Mouse (Mus musculus) liver, adult 2 months (tissue): ENCODE measurements around the gene Il2rb. TPM values are rescaled to one million over a fixed set of nuclear protein-coding genes. Genes with fewer than 3 reads are reported as not detected.

Source experiments
- DNase-seq: peaks from one replicate; pipeline ENCODE4 v3.0.0-alpha.2; 2011; ENCODE audit warnings: low read depth, low spot score; ENCODE audit errors: extremely low read depth
- H3K27ac ChIP-seq: fragments of 200-500 bp; replicated peaks from 2 replicates; pipeline ENCODE4 v1.5.1; 2012; ENCODE audit warnings: low read depth, mild to moderate bottlenecking, control low read depth, inconsistent platforms, low read length; ENCODE audit not compliant: insufficient read depth
- H3K27me3 ChIP-seq: fragments of 200-500 bp; 2 replicates; pipeline ENCODE4 v1.6.1; 2012; ENCODE audit warnings: mild to moderate bottlenecking, moderate library complexity, low read length, inconsistent platforms; ENCODE audit not compliant: control insufficient read depth, insufficient read depth
- H3K36me3 ChIP-seq: fragments of 200-500 bp; 2 replicates; pipeline ENCODE4 v1.6.1; 2012; ENCODE audit warnings: low read length, inconsistent platforms; ENCODE audit not compliant: control insufficient read depth, insufficient read depth
- H3K4me1 ChIP-seq: fragments of 200-500 bp; 2 replicates; pipeline ENCODE4 v1.6.1; 2011; ENCODE audit warnings: low read length; ENCODE audit not compliant: control insufficient read depth, insufficient read depth
- H3K4me3 ChIP-seq: fragments of 200-500 bp; 2 replicates; pipeline ENCODE4 v1.5.1; 2011; ENCODE audit warnings: low read depth, mild to moderate bottlenecking, control low read depth, low read length, moderate library complexity; ENCODE audit not compliant: insufficient read depth
- H3K79me2 ChIP-seq: fragments of 200-500 bp; 2 replicates; pipeline ENCODE4 v1.6.1; 2012; ENCODE audit warnings: inconsistent platforms, mild to moderate bottlenecking, low read length, moderate library complexity; ENCODE audit not compliant: control insufficient read depth, insufficient read depth
- H3K9ac ChIP-seq: fragments of 200-500 bp; 2 replicates; pipeline ENCODE4 v1.6.1; 2012; ENCODE audit warnings: low read depth, mild to moderate bottlenecking, control low read depth, inconsistent platforms, low read length
- CTCF ChIP-seq: fragments of 200-500 bp; IDR thresholded peaks from 2 replicates; pipeline ENCODE4 v1.5.1; 2011; ENCODE audit warnings: low read depth, low read length, control low read depth
- POLR2A ChIP-seq: fragments of 200-500 bp; IDR thresholded peaks from 2 replicates; pipeline ENCODE4 v1.6.1; 2011; ENCODE audit warnings: low read length, control low read depth; ENCODE audit not compliant: insufficient read depth; ENCODE audit errors: extremely low read depth
- WGBS: fragments of 180-500 bp; shearing (Covaris S2); methylation state at CpG from one replicate; pipeline ENCODE4 v1.1.7; 2018; 5-methylcytosine and 5-hydroxymethylcytosine counted together
- polyA plus RNA-seq: library from polyadenylated mRNA; depleted of rRNA; stranded (reverse); fragments of >200 nt; gene quantifications from 2 replicates; pipeline ENCODE4 v1.2.3, GENCODE M21; 2012
- total RNA-seq: library from RNA; depleted of rRNA; stranded (reverse); fragments of >200 nt; gene quantifications from 2 replicates; pipeline ENCODE4 v1.2.3, GENCODE M21; 2014

The Il2rb gene
- total and polyA plus RNA-seq, 2 experiments = 0.83 to 4.0 TPM

DNA sequence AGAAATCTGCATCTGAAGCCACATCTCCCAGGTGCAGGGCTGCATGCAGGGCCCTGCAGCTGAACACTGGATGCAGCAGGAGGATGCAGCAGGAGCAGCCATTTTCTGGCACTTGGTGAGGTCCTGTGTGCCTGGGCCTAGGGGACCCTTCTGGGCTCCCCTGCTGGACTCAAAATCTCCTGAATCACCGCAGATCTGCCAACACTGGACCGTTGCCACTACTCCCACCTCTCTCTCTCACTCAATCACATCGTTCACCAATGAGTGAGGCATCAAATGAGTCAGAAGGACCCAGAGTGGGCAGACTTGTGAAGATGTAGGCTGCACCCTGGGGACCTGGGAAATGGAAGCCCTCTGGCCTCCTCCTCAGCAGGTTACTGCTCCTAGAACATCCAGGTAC is 46.0 kb upstream of the Il2rb start:
- H3K27me3 ChIP-seq = no peaks in the 10 kb centered on the region
- no peak for DNase-seq
- H3K36me3 ChIP-seq = no peaks in the 10 kb centered on the region
- H3K27ac ChIP-seq = no peak overlapping the region
- H3K79me2 ChIP-seq = no peaks in the 10 kb centered on the region
- H3K4me3 ChIP-seq = no peak overlapping the region
- H3K4me1 ChIP-seq = peaks cover 10% of the 10 kb centered on the region
- 0 out of 2 replicates have a peak overlapping the region, but pooled peaks have one; percentile 8 for H3K9ac ChIP-seq
- TF ChIP-seq POLR2A (no peak), CTCF (no peak)
- WGBS = 93% methylated on average over 3 of the region's 3 CpGs

DNA sequence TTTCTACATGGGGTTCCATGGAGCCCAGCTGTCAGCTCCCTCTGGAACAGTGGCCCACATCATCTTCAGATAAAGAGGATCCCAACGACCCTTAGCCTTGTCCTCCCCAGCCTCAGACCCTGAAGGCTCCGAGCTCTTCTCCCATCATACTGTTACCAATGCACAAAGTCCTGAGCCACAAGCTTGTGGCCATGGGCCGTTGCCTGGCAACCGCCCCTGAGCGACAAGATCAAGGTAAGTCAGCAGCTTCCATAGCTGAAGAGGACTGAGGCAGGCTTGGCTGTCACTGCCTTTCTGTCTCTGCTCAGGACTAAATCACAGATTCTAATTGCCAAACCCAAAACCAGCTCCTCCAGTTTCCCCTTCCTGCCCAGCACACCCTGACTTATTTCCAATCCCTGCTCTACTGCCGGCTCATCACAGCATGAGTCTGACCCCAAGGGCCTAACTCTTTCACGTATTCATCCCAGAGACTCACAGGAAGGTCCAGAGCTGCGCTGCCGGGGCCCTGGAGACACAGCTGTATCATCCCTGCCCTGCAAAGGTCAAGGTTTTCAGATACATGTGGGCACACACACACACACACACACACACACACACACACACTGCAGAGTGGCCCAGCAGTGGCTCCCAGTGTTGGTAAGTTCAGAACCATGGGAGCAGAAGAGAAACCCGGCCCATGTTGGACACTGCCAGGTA is 40.8 kb upstream of the Il2rb start:
- Histone ChIP-seq H3K4me3 (no peak overlapping the region), H3K27me3 (no peaks in the 10 kb centered on the region), H3K79me2 (no peaks in the 10 kb centered on the region), H3K4me1 (peaks cover 17% of the 10 kb centered on the region), H3K36me3 (no peaks in the 10 kb centered on the region), H3K27ac (no peak overlapping the region), H3K9ac (no peak overlapping the region)
- TF ChIP-seq CTCF (no peak), POLR2A (no peak)
- WGBS = 77% methylated on average over 10 of the region's 10 CpGs
- DNase-seq = no peak

DNA sequence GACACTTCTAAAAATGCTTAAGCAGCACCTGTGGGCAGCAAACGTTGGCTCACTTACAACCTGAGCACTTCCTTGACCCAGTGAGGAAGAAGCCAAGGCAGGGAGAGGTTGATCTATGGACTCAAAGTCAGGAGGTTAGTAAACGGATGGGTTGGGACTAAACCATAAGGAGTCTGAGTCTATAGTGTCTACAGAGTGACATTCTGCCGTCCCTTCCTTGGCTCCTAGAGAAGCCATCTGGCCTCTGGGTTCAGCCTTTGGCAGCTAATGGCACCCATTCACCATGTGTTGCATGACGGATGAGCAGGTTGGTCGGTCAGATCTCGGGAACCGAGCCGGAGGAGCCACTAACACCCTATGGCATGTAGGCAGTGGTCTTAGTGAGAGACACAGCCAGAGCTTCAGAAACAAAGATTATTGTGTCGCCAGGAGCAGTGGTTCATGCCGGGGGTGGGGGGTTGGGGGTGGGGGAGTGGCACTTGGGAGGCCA is 38.3 kb upstream of the Il2rb start:
- H3K27me3 ChIP-seq = no peaks in the 10 kb centered on the region
- no peaks in the 10 kb centered on the region for H3K79me2 ChIP-seq
- 80% methylated on average over 10 of the region's 10 CpGs for WGBS
- H3K27ac ChIP-seq = peak overlapping the region; percentile 97
- H3K9ac ChIP-seq = no peak overlapping the region
- no peak for TF ChIP-seq CTCF
- no peak for TF ChIP-seq POLR2A
- no peak for DNase-seq
- no peak overlapping the region for H3K4me3 ChIP-seq
- no peaks in the 10 kb centered on the region for H3K36me3 ChIP-seq
- H3K4me1 ChIP-seq = peaks cover 21% of the 10 kb centered on the region

- H3K36me3 ChIP-seq = no peaks in the 10 kb centered on the region
- DNase-seq = peak; percentile 90
- peak overlapping the region; percentile 97 for H3K27ac ChIP-seq
- H3K27me3 ChIP-seq = no peaks in the 10 kb centered on the region
- TF ChIP-seq POLR2A = no peak
- H3K9ac ChIP-seq = peak overlapping the region; percentile 64
- peaks cover 21% of the 10 kb centered on the region for H3K4me1 ChIP-seq
- WGBS = 23% methylated on average over 10 of the region's 10 CpGs
- H3K79me2 ChIP-seq = no peaks in the 10 kb centered on the region
- H3K4me3 ChIP-seq = no peak overlapping the region
These were observed 37.7 kb upstream of the Il2rb start for GRCm38 (mm10) chr15:78532566-78533345.

GRCm38 (mm10) chr15:78531901-78532469 is 36.9 kb upstream of the Il2rb start:
- Histone ChIP-seq H3K4me1 (peaks cover 21% of the 10 kb centered on the region), H3K27ac (peak overlapping the region; percentile 96), H3K4me3 (peak overlapping the region; percentile 10; the same call in 1 of the 2 replicates), H3K36me3 (no peaks in the 10 kb centered on the region), H3K79me2 (no peaks in the 10 kb centered on the region), H3K9ac (peak overlapping the region; percentile 64), H3K27me3 (no peaks in the 10 kb centered on the region)
- WGBS = under 1% methylated on average over 25 of the region's 25 CpGs
- DNase-seq = peak; percentile 96
- TF ChIP-seq POLR2A = no peak
- peak; percentile 97 for TF ChIP-seq CTCF

- no peak for TF ChIP-seq CTCF
- TF ChIP-seq POLR2A = no peak
- H3K79me2 ChIP-seq = no peaks in the 10 kb centered on the region
- 59% methylated on average over 4 of the region's 4 CpGs for WGBS
- no peak overlapping the region for H3K4me3 ChIP-seq
- DNase-seq = no peak
- H3K27ac ChIP-seq = peak overlapping the region; percentile 51
- H3K9ac ChIP-seq = peak overlapping the region; percentile 45
- H3K36me3 ChIP-seq = no peaks in the 10 kb centered on the region
- H3K27me3 ChIP-seq = no peaks in the 10 kb centered on the region
- H3K4me1 ChIP-seq = peaks cover 21% of the 10 kb centered on the region
These were observed 36.3 kb upstream of the Il2rb start for GRCm38 (mm10) chr15:78531451-78531720.
